Mouse (Mus musculus) MEL-GATA-1-ER (cell line): ENCODE measurements around the gene Ckb.
A peak's percentile ranks its signal among the peaks of the same experiment; 100 is the strongest.

Source experiments
- DNase-seq: peaks from one replicate; pipeline ENCODE4 v3.0.0-alpha.2; 2012; ENCODE audit warnings: low read depth; ENCODE audit errors: extremely low read depth

The Ckb gene

GRCm38 (mm10) chr12:111692899-111693298, 20.8 kb upstream of the Ckb start:
- DNase-seq: no peak

GRCm38 (mm10) chr12:111691346-111691872, 19.3 kb upstream of the Ckb start:
- DNase-seq: no peak

GRCm38 (mm10) chr12:111689426-111689825, 17.3 kb upstream of the Ckb start:
- no peak for DNase-seq

GRCm38 (mm10) chr12:111688069-111688428, 15.9 kb upstream of the Ckb start:
- no peak for DNase-seq

GRCm38 (mm10) chr12:111687350-111688068, 15.4 kb upstream of the Ckb start:
- no peak for DNase-seq

GRCm38 (mm10) chr12:111686390-111686789, 14.3 kb upstream of the Ckb start:
- no peak for DNase-seq

- no peak for DNase-seq
Measured at GRCm38 (mm10) chr12:111682806-111683205, 10.7 kb upstream of the Ckb start.

- DNase-seq: no peak
Measured at GRCm38 (mm10) chr12:111682003-111682402, 9.9 kb upstream of the Ckb start.

- DNase-seq: no peak
Measured at GRCm38 (mm10) chr12:111681305-111681704, 9.2 kb upstream of the Ckb start.

GRCm38 (mm10) chr12:111680661-111681060, 8.5 kb upstream of the Ckb start:
- DNase-seq: no peak

- no peak for DNase-seq
Measured at GRCm38 (mm10) chr12:111678997-111679396, 6.9 kb upstream of the Ckb start.

GRCm38 (mm10) chr12:111678670-111678933, 6.5 kb upstream of the Ckb start:
- no peak for DNase-seq

GRCm38 (mm10) chr12:111677882-111678669, 5.9 kb upstream of the Ckb start, which contains the start of gene Trmt61a:
TSS of gene Trmt61a (plus strand) at chr12:111678105.
- DNase-seq: peak; percentile 79

GRCm38 (mm10) chr12:111677421-111677820, 5.3 kb upstream of the Ckb start:
- no peak for DNase-seq

GRCm38 (mm10) chr12:111675797-111676580, 3.9 kb upstream of the Ckb start:
- no peak for DNase-seq

GRCm38 (mm10) chr12:111674850-111675486, 2.8 kb upstream of the Ckb start:
- DNase-seq: peak; percentile 80

GRCm38 (mm10) chr12:111672581-111672980, 443 bp upstream of the Ckb start:
- DNase-seq: no peak

- no peak for DNase-seq
Measured at GRCm38 (mm10) chr12:111671431-111671902, 671 bp downstream of the Ckb start.

- no peak for DNase-seq
Measured at GRCm38 (mm10) chr12:111670976-111671375, 1.2 kb downstream of the Ckb start.

GRCm38 (mm10) chr12:111670371-111670971, 1.7 kb downstream of the Ckb start:
- no peak for DNase-seq

GRCm38 (mm10) chr12:111669961-111670360, 2.2 kb downstream of the Ckb start:
- no peak for DNase-seq
